Mouse (Mus musculus): ENCODE data around the gene Gm10406.
"Not testable (repeated sequence)": the region's sequence is repeated elsewhere in the genome, so short reads cannot be mapped to it uniquely, and the experiment has no call there.

Gene Gm10406

GRCm38 (mm10) chr14:7026781-7027749 lies at the start of gene Gm10406:
Gm10406 (minus strand) TSS chr14:7027449.
- DNase-seq (ENCODE audit: low spot score), result not testable (repeated sequence)

GRCm38 (mm10) chr14:7044870-7045269 lies 17.6 kb upstream of the Gm10406 start, which contains the start of gene Gm3685:
Gm3685 (minus strand) TSS chr14:7044970.
- not testable (repeated sequence) for DNase-seq (ENCODE audit: low spot score)

DNA sequence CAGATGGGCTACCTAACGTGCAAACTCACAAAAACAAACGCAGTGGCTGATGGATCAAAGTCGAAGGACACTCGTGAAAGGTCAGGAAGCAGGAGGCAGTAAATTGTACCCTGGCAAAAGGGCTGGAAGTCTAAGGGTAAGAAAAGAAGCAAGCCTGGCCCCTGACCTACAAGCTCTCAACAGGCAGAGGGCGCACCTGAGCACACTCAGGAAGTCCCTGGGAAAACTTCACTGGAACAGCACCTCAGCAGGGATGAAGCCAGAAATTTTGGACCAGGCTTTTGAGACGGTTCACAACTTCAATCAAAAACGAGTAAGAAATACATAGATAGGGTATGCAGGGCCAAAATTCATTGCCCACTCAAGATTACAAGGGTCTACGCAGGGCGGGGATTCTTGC lies 975 bp downstream of the Gm10406 start:
- not testable (repeated sequence) for DNase-seq (ENCODE audit: low spot score)

GRCm38 (mm10) chr14:6973718-6974117 lies 53.5 kb downstream of the Gm10406 start, which contains the start of gene Gm6356:
Gm6356 (minus strand) TSS chr14:6973818.
- DNase-seq (ENCODE audit: low spot score), result not testable (repeated sequence)
